Mouse (Mus musculus) heart, postnatal 0 days (tissue): ENCODE measurements at regions not wholly inside any gene's neighbourhood (a gene's known extent, or its start where the extent isn't known, plus 50 kb on each side); places are given as distances from the start of the nearest gene placed in this dataset.

ENCODE experiments used
- CTCF ChIP-seq: IDR thresholded peaks from 2 replicates; pipeline ENCODE4 v1.5.1; 2016; ENCODE audit warnings: antibody characterized with exemption, control low read depth, low read depth
- EP300 ChIP-seq: IDR thresholded peaks from 2 replicates; pipeline ENCODE4 v1.6.1; 2016; ENCODE audit warnings: antibody characterized with exemption, low read depth

GRCm38 (mm10) chr14:107656595-107656994 lies 1257.4 kb downstream of the Slitrk1 start:
- TF ChIP-seq CTCF: no peak
- no peak for TF ChIP-seq EP300
